Comparison of ENCODE assay signal across 9 mouse cellular contexts in the genomic region with DNA sequence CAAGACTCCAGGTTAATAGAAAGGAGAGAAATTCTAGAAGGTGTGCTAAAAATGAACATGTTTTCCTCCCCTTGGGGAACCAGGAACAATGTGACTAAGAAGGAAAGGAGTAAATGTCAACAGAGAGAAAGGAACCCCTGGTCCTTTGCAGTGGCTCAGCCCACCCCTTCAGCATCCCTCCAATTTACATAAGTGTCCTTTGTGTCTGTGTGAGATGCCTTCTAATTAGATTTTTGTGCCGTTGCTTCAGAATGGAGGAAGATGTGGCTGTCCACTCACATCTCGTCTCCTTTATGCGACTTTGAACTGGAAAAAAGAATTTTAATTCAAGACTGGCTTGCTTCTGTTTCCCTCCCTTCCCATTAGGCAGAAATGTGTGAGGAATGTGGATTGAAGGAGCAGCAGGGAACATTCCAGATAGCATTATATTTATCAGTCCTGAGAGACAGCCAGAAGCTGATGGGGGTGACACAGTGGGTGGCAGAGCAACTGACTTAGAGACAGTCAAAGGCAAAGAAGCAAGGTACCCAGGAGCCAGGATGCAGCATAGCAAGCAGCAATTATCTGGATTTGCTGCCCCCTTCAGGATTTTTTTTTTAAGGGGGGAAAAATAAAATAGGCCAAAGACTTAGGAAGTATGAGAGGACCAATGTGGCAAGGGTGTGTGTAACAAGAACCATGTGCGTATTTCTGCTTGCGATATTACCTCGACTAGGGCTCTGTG.
A peak's percentile ranks its signal among the peaks of the same experiment; 100 is the strongest.
DNase-seq lines count a peak whose midpoint lies in the region; ATAC-seq and TF ChIP-seq lines count a peak whose summit lies in the region.
"Had no signal": no experiment of that assay in that cellular context is flagged by ENCODE, and none has a peak within 500 bp of the region (broad histone marks: within the 10 kb centered on the region; RNA-seq: fewer than 3 reads in every experiment).

No protein-coding gene starts in this region.

- no peak overlapping the region for H3K27ac ChIP-seq in heart, embryonic 11.5 days (ENCODE audit: low read depth, low read length)
- no peak overlapping the region for H3K27ac ChIP-seq in MEL (ENCODE audit: control insufficient read depth, low read depth, low read length)
- no peak overlapping the region for H3K27ac ChIP-seq in embryonic facial prominence, embryonic 12.5 days

- no peaks in the 10 kb centered on the region for H3K9me3 ChIP-seq in heart, embryonic 11.5 days (replicated peaks; ENCODE audit: control insufficient read depth, low read length)
- no peaks in the 10 kb centered on the region for H3K9me3 ChIP-seq in MEL (replicated peaks; ENCODE audit: insufficient read depth, low read length)
- no peaks in the 10 kb centered on the region for H3K9me3 ChIP-seq in embryonic facial prominence, embryonic 12.5 days
- H3K9me3 ChIP-seq: G1E had no signal

- TF ChIP-seq POLR2A in MEL (IDR thresholded peaks at IDR 0.05; ENCODE audit: control insufficient read depth in 1 of 2, insufficient read depth in 1 of 2, low read depth in 1 of 2, low read length in 2 of 2, poor library complexity in 1 of 2), result no peak

- TF ChIP-seq RAD21 in MEL (IDR thresholded peaks at IDR 0.05; ENCODE audit: low read depth, low read length), result peak; percentile 25

- no peaks in the 10 kb centered on the region for H3K36me3 ChIP-seq in heart, embryonic 11.5 days (ENCODE audit: control insufficient read depth, insufficient read depth, low read length)
- H3K36me3 ChIP-seq in MEL (ENCODE audit: control insufficient read depth in 1 of 2, insufficient read depth in 2 of 2, low read length in 2 of 2), result no peaks in the 10 kb centered on the region
- no peaks in the 10 kb centered on the region for H3K36me3 ChIP-seq in embryonic facial prominence, embryonic 12.5 days
- H3K36me3 ChIP-seq: G1E had no signal

- no peaks in the 10 kb centered on the region for H3K27me3 ChIP-seq in heart, embryonic 11.5 days (ENCODE audit: control insufficient read depth, insufficient read depth, low read length)
- H3K27me3 ChIP-seq in MEL (ENCODE audit: control insufficient read depth in 1 of 2, insufficient read depth in 2 of 2, low read length in 2 of 2), result peaks cover 0 to 1% of the 10 kb centered on the region in 2 experiments; a peak in 2 of 4 replicates
- no peaks in the 10 kb centered on the region for H3K27me3 ChIP-seq in embryonic facial prominence, embryonic 12.5 days

- no peak for TF ChIP-seq EP300 in MEL (IDR thresholded peaks at IDR 0.05; ENCODE audit: low read depth in 1 of 2, low read length in 2 of 2)

- H3K4me2 ChIP-seq in heart, embryonic 11.5 days, result no peak overlapping the region
- no peak overlapping the region for H3K4me2 ChIP-seq in embryonic facial prominence, embryonic 12.5 days (replicated peaks)

- WGBS in heart, embryonic 11.5 days (ENCODE audit: insufficient replicate concordance), result 45% methylated on average over 6 of the region's 6 CpGs
- WGBS in embryonic facial prominence, embryonic 12.5 days, result 37% methylated on average over 6 of the region's 6 CpGs

- intact Hi-C loops in heart, postnatal 14 days (cut with DNase I), result loop anchor here (5.0 kb wide), 1 partner anchor 222 kb away; no protein-coding TSS in a partner anchor

- H3K79me2 ChIP-seq in MEL (ENCODE audit: control insufficient read depth, insufficient read depth, low read length, poor library complexity), result no peaks in the 10 kb centered on the region

- peaks cover 8% of the 10 kb centered on the region for H3K4me1 ChIP-seq in heart, embryonic 11.5 days (ENCODE audit: control insufficient read depth, insufficient read depth, low read length)
- H3K4me1 ChIP-seq in MEL (ENCODE audit: control insufficient read depth in 1 of 2, insufficient read depth in 2 of 2, low read length in 2 of 2), result no peaks in the 10 kb centered on the region
- H3K4me1 ChIP-seq in embryonic facial prominence, embryonic 12.5 days, result no peaks in the 10 kb centered on the region

- peak in 1 of 3 experiments; percentile 10; a peak in 1 of 6 replicates for TF ChIP-seq CTCF in MEL (IDR thresholded peaks at IDR 0.05 in 2 of 3, conservative IDR thresholded peaks at IDR 0.05 in 1 of 3; ENCODE audit: control insufficient read depth in 1 of 3, insufficient read depth in 1 of 3, low read depth in 2 of 3, low read length in 3 of 3, poor library complexity in 1 of 3, severe bottlenecking in 1 of 3)

- no peak overlapping the region for H3K9ac ChIP-seq in heart, embryonic 11.5 days (ENCODE audit: low read depth, low read length)
- no peak overlapping the region for H3K9ac ChIP-seq in MEL (ENCODE audit: control insufficient read depth, low read depth, low read length, poor library complexity, severe bottlenecking)
- no peak overlapping the region for H3K9ac ChIP-seq in embryonic facial prominence, embryonic 12.5 days

- H3K4me3 ChIP-seq in heart, embryonic 11.5 days (ENCODE audit: low read depth, low read length), result no peak overlapping the region
- no peak overlapping the region for H3K4me3 ChIP-seq in MEL (ENCODE audit: control insufficient read depth in 1 of 2, insufficient read depth in 1 of 2, low read depth in 2 of 2, low read length in 2 of 2)
- no peak overlapping the region for H3K4me3 ChIP-seq in embryonic facial prominence, embryonic 12.5 days

- no peak for DNase-seq in heart, postnatal 14 days
- DNase-seq in MEL (ENCODE audit: low read depth, low spot score), result peak; percentile 6
- peak; percentile 48 for DNase-seq in mesoderm, embryonic 11.5 days (ENCODE audit: low read depth, low spot score)
- no peak for DNase-seq in spleen, postnatal 36 days (ENCODE audit: low spot score in 2 of 2)
- DNase-seq in adrenal gland, postnatal 10 days, result no peak

- ATAC-seq in heart, embryonic 11.5 days (replicated peaks; ENCODE audit: insufficient number of reproducible peaks, low FRiP score, low TSS enrichment), result peak; percentile 52; the same call in 1 of the 2 replicates
- peak; percentile 73; the same call in 1 of the 2 replicates for ATAC-seq in embryonic facial prominence, embryonic 12.5 days (ENCODE audit: insufficient number of reproducible peaks, insufficient read depth, low FRiP score, low TSS enrichment)
- ATAC-seq in megakaryocyte progenitor cell, adult 5-6 weeks (replicated peaks; ENCODE audit: poor library complexity), result no peak

TF ChIP-seq in MEL, 35 proteins besides CTCF, POLR2A, EP300 and RAD21:
- no peak for TF ChIP-seq GABPA (IDR thresholded peaks at IDR 0.05; ENCODE audit: low read depth, low read length)
- no peak for TF ChIP-seq ZKSCAN1 (IDR thresholded peaks at IDR 0.05; ENCODE audit: low read depth, low read length)
- TF ChIP-seq KAT2A (conservative IDR thresholded peaks at IDR 0.05; ENCODE audit: low read depth, low read length), result no peak
- 0 out of 2 replicates have a peak, but pooled peaks have one; percentile 10 for TF ChIP-seq SMC3 (IDR thresholded peaks at IDR 0.05; ENCODE audit: low read depth, low read length)

Comparison
In these comparisons a context has a peak if more than half of its experiments do, and no peak if none do; other contexts are left out.
1. DNase-seq: peak in MEL (single experiment) and mesoderm, embryonic 11.5 days (single experiment); none in heart, postnatal 14 days (0 of 2), spleen, postnatal 36 days (0 of 2) and adrenal gland, postnatal 10 days (single experiment).